Mouse (Mus musculus) left cerebral cortex, postnatal 4 days (tissue): ENCODE data around the gene Gm17617. TPM values are rescaled to one million over a fixed set of nuclear protein-coding genes. Genes with fewer than 3 reads are reported as not detected.

ENCODE experiments used
- total RNA-seq, 2 experiments: library from RNA; stranded (reverse); gene quantifications; 2 replicates each; pipeline ENCODE4 v1.2.3; 2021

Gene Gm17617
- total RNA-seq, 2 experiments from 2014 or later: not detected

Other genes starting within 250 kb of the Gm17617 start
- 10 to 100 TPM; 51.7 to 52.6 TPM for gene Unc5a, start 184.1 kb downstream of the Gm17617 start, total RNA-seq
- 1 to 10 TPM; 1.1 to 1.3 TPM for gene Hk3, start 112.2 kb downstream of the Gm17617 start, total RNA-seq
- 10 to 100 TPM; 18.3 to 21.4 TPM for gene Uimc1, start 33.2 kb downstream of the Gm17617 start, total RNA-seq
- 10 to 100 TPM; 42.8 to 45.8 TPM for gene Zfp346, start 28.2 kb downstream of the Gm17617 start, total RNA-seq
- 1 to 10 TPM; 1.1 TPM for gene Fgfr4, start 19.1 kb upstream of the Gm17617 start, total RNA-seq
- gene Nsd1, start 76.2 kb upstream of the Gm17617 start, total RNA-seq: 100 to 1,000 TPM; 155 to 163 TPM
- gene Prelid1, start 187.0 kb upstream of the Gm17617 start, total RNA-seq: 100 to 1,000 TPM; 182 to 192 TPM
- gene Rab24, start 188.4 kb upstream of the Gm17617 start, total RNA-seq: 10 to 100 TPM; 54.8 to 58.5 TPM
- 1 to 10 TPM; 3.6 to 5.6 TPM for gene Mxd3, start 196.3 kb upstream of the Gm17617 start, total RNA-seq
- gene Lman2, start 229.2 kb upstream of the Gm17617 start, total RNA-seq: 10 to 100 TPM; 43.1 to 46.8 TPM
- gene Rgs14, start 236.2 kb upstream of the Gm17617 start, total RNA-seq: 1 to 10 TPM; 4.3 to 6.3 TPM